Mouse (Mus musculus) heart, embryonic 10.5 days (tissue): ENCODE results near the gene Scd2. TPM values are rescaled to one million over a fixed set of nuclear protein-coding genes. Genes with fewer than 3 reads are reported as not detected.
"Not testable (repeated sequence)": the region's sequence is repeated elsewhere in the genome, so short reads cannot be mapped to it uniquely, and the experiment has no call there.

ENCODE experiments used
- DNase-seq: peaks from one replicate; pipeline ENCODE4 v3.0.0-alpha.2; 2017; ENCODE audit warnings: low spot score
- H3K27ac ChIP-seq: fragments of 300-500 bp; sonication (generic); 2 replicates; pipeline ENCODE4 v1.5.1; 2016; ENCODE audit warnings: mild to moderate bottlenecking
- H3K27me3 ChIP-seq: fragments of 300-500 bp; sonication (generic); 2 replicates; pipeline ENCODE4 v1.6.1; 2016; ENCODE audit warnings: mild to moderate bottlenecking; ENCODE audit not compliant: poor library complexity, insufficient read depth, severe bottlenecking
- H3K36me3 ChIP-seq: fragments of 300-500 bp; sonication (generic); 2 replicates; pipeline ENCODE4 v1.6.1; 2016; ENCODE audit warnings: mild to moderate bottlenecking, moderate library complexity
- H3K4me1 ChIP-seq: fragments of 300-500 bp; sonication (generic); 2 replicates; pipeline ENCODE4 v1.6.1; 2016; ENCODE audit warnings: mild to moderate bottlenecking
- H3K4me3 ChIP-seq: fragments of 300-500 bp; sonication (generic); 2 replicates; pipeline ENCODE4 v1.5.1; 2016; ENCODE audit warnings: mild to moderate bottlenecking, moderate library complexity
- H3K9me3 ChIP-seq: fragments of 300-500 bp; sonication (generic); 2 replicates; pipeline ENCODE4 v1.6.1; 2016; ENCODE audit warnings: mild to moderate bottlenecking, moderate library complexity
- WGBS: fragments of 180-500 bp; shearing (Covaris S2); methylation state at CpG from one replicate; pipeline ENCODE4 v1.1.7; 2016; 5-methylcytosine and 5-hydroxymethylcytosine counted together
- polyA plus RNA-seq: library from polyadenylated mRNA; unstranded; fragments of >200 nt; fragmentation: Nextera tagmentation; extraction: Ambion mirVana; gene quantifications from 2 replicates; pipeline ENCODE4 v1.2.1, GENCODE M21; 2016

Scd2 gene
- polyA plus RNA-seq, 1 experiment from 2014 or later = 207 TPM

DNA sequence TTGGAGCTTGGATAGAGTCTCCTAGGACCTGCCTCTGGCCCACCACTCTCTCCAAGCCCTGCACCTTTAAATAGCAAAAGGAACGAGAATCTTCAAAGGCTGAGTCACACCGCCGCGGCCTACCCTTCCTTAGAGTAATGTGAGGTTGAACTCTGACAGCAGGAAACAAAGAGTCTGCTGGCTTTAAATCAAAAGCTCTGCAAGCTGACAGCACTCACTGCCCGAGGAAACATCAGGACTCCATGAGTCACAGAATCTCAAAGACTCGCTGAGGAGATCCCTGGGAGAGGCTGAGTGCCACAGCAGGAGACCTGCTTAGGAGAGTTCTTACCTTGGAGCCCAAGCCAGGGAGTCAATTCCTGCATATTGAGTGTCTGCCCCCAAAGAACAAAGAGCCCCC lies 12.7 kb upstream of the Scd2 start:
- no peaks in the 10 kb centered on the region for H3K9me3 ChIP-seq
- no peaks in the 10 kb centered on the region for H3K36me3 ChIP-seq
- H3K27me3 ChIP-seq = no peaks in the 10 kb centered on the region
- peak overlapping the region; percentile 87 for H3K27ac ChIP-seq
- DNase-seq = no peak
- peak overlapping the region; percentile 12; the same call in 1 of the 2 replicates for H3K4me3 ChIP-seq
- 8% methylated on average over 6 of the region's 6 CpGs for WGBS
- H3K4me1 ChIP-seq = peaks cover 62% of the 10 kb centered on the region

DNA sequence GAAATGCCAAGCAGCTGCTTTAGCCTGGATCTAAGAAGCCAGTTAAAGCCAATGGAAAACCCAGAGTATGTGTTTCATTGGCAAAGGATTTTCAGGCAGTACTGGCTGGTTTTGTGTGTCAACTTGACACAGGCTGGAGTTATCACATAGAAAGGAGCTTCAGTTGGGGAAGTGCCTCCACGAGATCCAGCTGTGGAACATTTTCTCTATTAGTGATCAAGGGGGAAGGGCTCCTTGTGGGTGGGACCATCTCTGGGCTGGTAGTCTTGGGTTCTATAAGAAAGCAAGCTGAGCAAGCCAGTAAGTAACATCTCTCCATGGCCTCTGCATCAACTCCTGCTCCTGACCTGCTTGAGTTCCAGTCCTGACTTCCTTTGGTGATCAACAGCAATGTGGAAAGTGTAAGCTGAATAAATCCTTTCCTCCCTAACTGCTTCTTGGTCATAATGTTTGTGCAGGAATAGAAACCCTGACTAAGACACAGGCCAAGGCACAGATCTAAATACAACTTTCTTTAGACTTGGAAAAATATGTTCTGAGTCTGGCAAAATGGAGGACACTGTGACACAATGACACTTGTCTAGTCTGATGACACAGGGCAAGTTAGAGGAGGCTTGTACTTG lies 11.5 kb upstream of the Scd2 start:
- H3K27ac ChIP-seq = peak overlapping the region; percentile 93

DNA sequence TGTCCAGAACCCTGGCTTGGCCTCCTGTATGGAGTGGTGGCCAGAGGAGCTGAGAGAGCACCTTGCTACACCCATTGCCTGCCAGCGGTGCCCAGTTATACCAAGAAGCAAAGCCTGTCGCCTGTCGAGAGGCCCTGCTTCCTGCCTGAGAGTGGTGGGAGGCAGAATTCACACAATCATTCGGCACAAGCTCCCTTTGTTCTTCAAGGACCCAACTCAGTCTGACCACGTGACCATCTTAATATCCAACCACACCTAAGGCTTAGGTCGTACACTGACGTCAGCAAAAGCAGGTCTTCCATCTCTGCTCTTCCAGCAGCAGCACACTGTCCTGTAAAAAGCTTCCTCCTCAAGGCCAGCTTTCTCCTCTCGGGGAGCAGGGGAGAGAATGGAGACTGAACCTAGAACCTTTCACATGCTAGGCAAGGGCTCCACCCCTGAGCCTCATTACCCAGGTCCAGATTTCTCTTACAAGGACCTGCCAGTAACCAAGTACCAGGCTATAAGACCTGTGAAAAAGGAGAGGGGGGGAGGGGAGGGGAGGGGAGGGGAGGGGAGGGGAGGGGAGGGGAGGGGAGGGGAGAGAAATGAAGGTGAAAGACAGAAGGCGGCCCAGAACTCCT lies 10.8 kb upstream of the Scd2 start:
- WGBS = 33% methylated on average over 9 of the region's 9 CpGs
- peak overlapping the region; percentile 93 for H3K27ac ChIP-seq
- H3K36me3 ChIP-seq = no peaks in the 10 kb centered on the region
- H3K9me3 ChIP-seq = no peaks in the 10 kb centered on the region
- DNase-seq = no peak
- H3K4me3 ChIP-seq = no peak overlapping the region; the same call in 1 of the 2 replicates
- H3K4me1 ChIP-seq = peaks cover 70% of the 10 kb centered on the region
- H3K27me3 ChIP-seq = no peaks in the 10 kb centered on the region

More for the DNA sequence above, 11.5 kb upstream of the Scd2 start:
- WGBS = 35% methylated on average over 1 of the region's 1 CpGs
- not testable (repeated sequence) for H3K36me3 ChIP-seq, H3K4me3 ChIP-seq, H3K27me3 ChIP-seq, H3K9me3 ChIP-seq, DNase-seq
- H3K4me1 ChIP-seq = peaks cover 67% of the 10 kb centered on the region

DNA sequence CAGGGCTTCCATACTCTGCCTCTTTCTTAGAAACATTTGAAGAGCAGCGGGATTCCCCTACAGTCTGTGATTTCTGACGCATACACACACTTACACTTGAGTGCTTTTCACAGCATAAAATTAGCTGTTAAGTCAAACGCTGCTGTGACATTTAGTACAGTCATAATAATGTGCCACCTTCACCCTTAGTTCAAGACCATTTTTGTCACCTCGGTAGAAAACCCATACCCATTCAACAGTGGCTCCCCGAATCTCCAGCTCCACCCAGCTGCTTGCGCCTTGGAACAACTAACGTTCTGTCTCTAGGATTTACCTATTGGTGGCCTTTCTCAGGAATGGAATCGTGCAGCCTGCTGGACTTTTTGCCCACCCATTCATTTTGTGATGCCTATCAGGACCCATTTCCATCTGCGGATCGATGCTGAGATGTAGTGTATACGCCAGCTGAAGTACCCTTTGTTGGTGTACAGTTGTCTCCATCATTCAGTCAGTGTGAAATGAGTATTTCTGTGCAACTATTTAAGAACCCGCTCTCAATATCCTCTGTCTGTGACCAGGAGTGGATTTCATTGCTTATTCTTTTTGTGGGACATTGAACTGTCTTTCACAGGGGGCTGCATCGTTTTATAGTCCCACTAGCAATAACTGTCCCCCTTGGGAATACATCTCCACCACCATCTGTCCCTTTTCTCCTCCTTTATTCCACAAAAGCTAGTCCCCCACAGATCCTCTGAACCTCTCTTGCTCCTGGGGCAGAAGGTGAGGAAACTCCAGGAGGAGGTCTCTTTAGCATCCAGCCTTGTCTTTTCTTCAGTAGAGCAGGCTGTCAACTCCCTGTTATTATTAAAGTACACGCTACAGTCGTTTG lies 10.1 kb upstream of the Scd2 start:
- peak overlapping the region; percentile 64 for H3K4me3 ChIP-seq
- H3K4me1 ChIP-seq = peaks cover 67% of the 10 kb centered on the region
- 31% methylated on average over 15 of the region's 15 CpGs for whole genome bisulfite sequencing
- H3K36me3 ChIP-seq = no peaks in the 10 kb centered on the region
- no peaks in the 10 kb centered on the region for H3K9me3 ChIP-seq
- no peak for DNase-seq
- no peaks in the 10 kb centered on the region for H3K27me3 ChIP-seq
- peak overlapping the region; percentile 93 for H3K27ac ChIP-seq

DNA sequence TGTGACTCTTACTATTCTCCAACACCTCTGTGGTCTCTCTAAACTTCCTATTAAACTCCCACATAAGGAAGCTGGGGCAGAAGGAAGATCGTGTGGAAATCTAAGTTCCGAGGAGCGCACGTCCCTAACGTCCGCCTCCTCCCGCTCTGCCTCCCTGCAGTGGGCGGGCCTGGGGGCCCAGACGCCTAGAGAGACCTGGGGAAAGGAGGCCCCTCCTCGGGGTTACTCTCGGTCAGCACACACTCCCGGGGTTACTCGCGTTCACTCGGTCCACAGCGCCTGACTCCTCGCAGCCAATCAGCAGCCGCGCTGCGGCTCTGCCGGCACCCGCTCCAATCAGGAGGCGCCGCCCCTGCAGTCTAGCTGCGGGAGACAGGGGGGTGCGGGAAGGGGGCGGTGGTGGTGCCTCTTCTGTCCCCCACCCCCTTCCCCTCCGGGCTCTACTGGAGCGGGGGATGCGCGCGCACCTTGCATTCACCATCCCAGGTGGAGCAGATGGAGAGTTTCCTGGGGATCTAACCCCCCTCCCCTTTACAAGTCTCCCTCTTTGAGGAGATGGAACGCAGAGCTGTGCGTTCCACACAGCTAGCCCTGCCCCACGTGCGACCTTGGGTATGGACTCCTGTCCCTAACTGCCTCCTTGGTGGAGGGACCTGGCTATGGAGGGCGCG lies 9.3 kb upstream of the Scd2 start:
- DNase-seq = peak; percentile 99
- H3K27ac ChIP-seq = peak overlapping the region; percentile 93
- under 1% methylated on average over 38 of the region's 38 CpGs for WGBS
- H3K4me3 ChIP-seq = peak overlapping the region; percentile 64
- H3K4me1 ChIP-seq = peaks cover 64% of the 10 kb centered on the region
- H3K9me3 ChIP-seq = no peaks in the 10 kb centered on the region
- no peaks in the 10 kb centered on the region for H3K27me3 ChIP-seq
- H3K36me3 ChIP-seq = no peaks in the 10 kb centered on the region

DNA sequence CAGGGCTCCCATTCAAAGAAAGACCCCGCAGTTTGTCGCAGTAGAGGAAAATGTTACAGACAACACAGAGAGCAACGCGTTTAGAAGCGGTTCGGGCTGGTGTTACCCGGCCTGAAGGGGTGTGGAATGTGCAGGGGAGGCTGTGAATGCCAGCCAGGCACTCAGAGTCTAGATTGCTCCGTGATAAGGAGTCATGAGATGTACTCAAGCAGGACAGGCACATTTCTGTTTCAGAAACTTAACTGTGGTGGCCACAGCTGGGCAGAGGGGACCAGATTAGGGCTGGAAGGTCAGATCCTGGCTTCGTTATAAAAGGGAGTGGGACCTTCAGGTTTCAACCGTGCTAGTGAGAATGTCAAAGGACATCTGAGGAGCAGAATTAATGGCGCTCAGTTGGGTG lies 8.8 kb upstream of the Scd2 start:
- peak overlapping the region; percentile 64 for H3K4me3 ChIP-seq
- no peaks in the 10 kb centered on the region for H3K27me3 ChIP-seq
- 2% methylated on average over 11 of the region's 11 CpGs for WGBS
- H3K4me1 ChIP-seq = peaks cover 66% of the 10 kb centered on the region
- no peaks in the 10 kb centered on the region for H3K36me3 ChIP-seq
- peak; percentile 87 for DNase-seq
- no peaks in the 10 kb centered on the region for H3K9me3 ChIP-seq
- peak overlapping the region; percentile 93 for H3K27ac ChIP-seq

DNA sequence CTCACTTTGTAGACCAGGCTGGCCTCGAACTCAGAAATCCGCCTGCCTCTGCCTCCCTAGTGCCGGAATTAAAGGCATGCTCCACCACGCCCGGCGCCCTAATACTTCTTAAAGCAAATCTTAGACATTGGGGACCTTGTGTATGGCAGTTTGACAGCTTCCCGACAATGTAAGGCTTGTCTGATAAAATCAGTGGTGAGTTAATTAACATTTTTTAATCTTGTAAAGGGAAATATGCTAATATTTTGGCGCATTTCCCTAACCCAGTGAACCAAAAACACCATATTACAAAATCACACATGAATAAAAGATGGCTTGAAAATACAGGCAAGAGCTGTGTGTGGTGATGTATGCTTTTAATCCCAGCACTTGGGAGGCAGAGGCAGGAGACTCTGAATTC lies 7.9 kb upstream of the Scd2 start:
- H3K4me1 ChIP-seq = peaks cover 62% of the 10 kb centered on the region
- peak overlapping the region; percentile 65; the same call in 1 of the 2 replicates for H3K27ac ChIP-seq
- DNase-seq = no peak
- H3K27me3 ChIP-seq = no peaks in the 10 kb centered on the region
- no peaks in the 10 kb centered on the region for H3K9me3 ChIP-seq
- 91% methylated on average over 8 of the region's 8 CpGs for WGBS
- H3K36me3 ChIP-seq = no peaks in the 10 kb centered on the region
- no peak overlapping the region for H3K4me3 ChIP-seq

DNA sequence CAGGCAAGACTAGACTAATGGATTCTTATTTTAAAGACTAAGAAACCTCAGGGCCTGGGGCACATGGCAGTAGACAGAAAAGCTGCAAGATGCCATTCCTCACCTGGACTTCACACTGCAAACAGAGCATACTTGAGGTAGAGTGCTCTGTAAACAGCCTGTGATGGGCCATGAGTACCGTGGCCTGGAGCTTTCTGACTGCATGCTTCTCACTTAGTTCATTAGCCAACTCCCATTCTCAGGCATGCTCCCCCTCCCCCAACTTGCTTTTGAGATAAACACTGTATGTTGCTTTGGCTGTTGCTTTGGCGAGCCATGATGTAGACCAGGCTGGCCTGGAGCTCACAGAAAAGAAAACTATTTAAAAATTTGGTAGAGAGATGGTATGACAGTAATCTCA lies 7.4 kb upstream of the Scd2 start:
- H3K27ac ChIP-seq = peak overlapping the region; percentile 65; the same call in 1 of the 2 replicates
- 33% methylated on average over 2 of the region's 2 CpGs for WGBS
- H3K36me3 ChIP-seq = no peaks in the 10 kb centered on the region
- peaks cover 56% of the 10 kb centered on the region for H3K4me1 ChIP-seq
- no peak overlapping the region for H3K4me3 ChIP-seq
- no peaks in the 10 kb centered on the region for H3K9me3 ChIP-seq
- no peaks in the 10 kb centered on the region for H3K27me3 ChIP-seq
- DNase-seq = no peak

DNA sequence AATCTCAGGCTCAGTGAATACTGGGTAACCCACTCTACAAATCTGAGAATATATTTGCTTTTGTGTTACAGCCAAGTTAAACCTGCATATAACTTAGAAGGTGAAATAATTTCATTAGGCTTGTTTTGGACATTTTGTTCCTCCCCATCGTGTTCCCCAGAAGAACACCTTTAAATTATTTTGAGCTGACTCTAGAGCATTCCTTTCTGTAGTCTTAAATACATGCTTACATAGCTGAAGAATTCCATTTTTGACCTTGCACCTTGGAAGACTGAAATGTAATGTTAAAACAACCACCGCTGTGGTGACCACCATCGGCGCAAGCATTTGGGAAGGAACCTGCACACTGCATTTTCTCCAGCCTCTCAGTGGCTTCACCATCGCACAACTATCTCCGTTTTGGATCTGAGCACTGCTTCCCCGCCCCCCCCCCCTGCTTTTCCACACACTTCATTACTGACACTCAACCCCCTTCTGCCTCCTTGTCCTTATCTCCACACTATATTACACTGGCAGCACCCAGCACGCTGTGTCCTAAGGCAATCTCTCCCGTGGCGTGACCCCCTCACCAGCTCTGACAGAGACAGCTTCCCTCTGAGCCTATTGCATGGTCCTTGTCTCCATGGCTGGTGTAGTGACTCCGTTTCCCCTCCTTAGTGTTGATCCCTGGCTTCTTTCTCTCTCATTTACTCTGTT lies 5.9 kb upstream of the Scd2 start:
- Histone ChIP-seq H3K27me3 (no peaks in the 10 kb centered on the region), H3K27ac (no peak overlapping the region), H3K4me1 (peaks cover 61% of the 10 kb centered on the region), H3K4me3 (no peak overlapping the region), H3K36me3 (no peaks in the 10 kb centered on the region), H3K9me3 (no peaks in the 10 kb centered on the region)
- 43% methylated on average over 11 of the region's 11 CpGs for WGBS
- no peak for DNase-seq

DNA sequence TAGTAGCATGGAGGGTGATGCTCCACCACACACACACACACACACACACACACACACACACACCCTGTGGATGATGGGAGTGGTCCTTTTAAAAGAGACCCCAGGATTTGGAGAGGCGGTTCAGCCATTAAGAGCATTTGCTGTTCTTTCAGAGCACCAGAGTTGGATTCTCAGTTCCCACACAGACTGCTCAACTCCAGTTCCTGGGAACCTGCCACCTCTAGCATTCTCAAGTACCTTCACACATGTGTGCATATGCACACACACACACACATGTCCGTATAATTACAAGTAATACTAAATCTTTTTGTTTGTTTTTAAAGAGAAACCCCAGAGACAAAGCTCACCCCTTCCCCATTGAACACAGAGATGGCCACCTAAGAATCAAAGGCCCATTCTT lies 1.4 kb upstream of the Scd2 start:
- WGBS = 85% methylated on average over 2 of the region's 2 CpGs
- no peak for DNase-seq
- no peaks in the 10 kb centered on the region for H3K27me3 ChIP-seq
- peaks cover 58% of the 10 kb centered on the region for H3K4me1 ChIP-seq
- H3K36me3 ChIP-seq = peaks cover 22% of the 10 kb centered on the region
- H3K27ac ChIP-seq = peak overlapping the region; percentile 96
- H3K4me3 ChIP-seq = 0 out of 2 replicates have a peak overlapping the region, but pooled peaks have one; percentile 91
- H3K9me3 ChIP-seq = no peaks in the 10 kb centered on the region

DNA sequence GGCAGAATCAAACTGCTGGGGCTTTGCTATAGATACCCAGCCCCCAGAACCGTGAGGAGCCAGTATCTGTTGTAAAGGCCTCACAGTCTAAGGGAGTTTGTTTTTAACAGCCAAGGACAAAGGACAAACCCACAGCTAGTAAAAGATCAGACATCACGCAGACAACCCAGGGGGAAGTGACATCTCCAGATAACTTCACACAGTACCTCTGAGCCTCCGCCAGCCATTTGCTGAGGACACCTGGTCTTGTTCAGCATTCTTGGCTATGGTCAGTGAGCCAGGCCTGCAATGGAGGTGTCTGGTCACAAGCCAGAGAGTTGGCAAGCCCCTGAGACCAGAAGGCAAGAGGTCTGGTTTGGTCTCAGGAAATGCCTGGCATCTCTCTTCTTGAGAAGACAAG lies 991 bp upstream of the Scd2 start:
- Histone ChIP-seq H3K36me3 (peaks cover 26% of the 10 kb centered on the region), H3K27me3 (no peaks in the 10 kb centered on the region), H3K4me1 (peaks cover 60% of the 10 kb centered on the region), H3K9me3 (no peaks in the 10 kb centered on the region), H3K27ac (peak overlapping the region; percentile 96), H3K4me3 (peak overlapping the region; percentile 91)
- 34% methylated on average over 3 of the region's 3 CpGs for WGBS
- no peak for DNase-seq
